Mouse (Mus musculus) cerebellum, adult 11-12 months (tissue): ENCODE measurements around the gene Lrrc72.

Source experiments
- DNase-seq: peaks from one replicate; pipeline ENCODE4 v3.0.0; 2022

Lrrc72 gene

DNA sequence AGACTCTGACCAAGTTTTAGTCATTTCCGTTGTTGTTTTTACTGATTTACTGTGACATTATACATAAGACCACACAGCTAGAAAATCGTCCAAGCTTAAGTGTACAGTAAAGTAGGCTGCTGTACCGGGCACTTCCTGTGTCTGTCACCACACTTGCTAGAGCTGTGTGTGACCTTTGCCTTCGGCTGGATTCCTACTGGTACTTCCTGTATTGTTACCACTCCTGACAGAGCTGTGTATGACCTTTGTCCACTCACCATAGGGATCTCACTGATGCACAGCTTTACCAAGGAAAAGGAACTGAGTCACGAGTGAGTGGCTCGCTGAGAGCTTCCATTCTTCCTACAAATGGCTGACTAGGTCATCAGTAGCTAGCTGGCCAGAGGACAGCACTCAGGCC is 66.1 kb downstream of the Lrrc72 start:
- DNase-seq, result no peak

DNA sequence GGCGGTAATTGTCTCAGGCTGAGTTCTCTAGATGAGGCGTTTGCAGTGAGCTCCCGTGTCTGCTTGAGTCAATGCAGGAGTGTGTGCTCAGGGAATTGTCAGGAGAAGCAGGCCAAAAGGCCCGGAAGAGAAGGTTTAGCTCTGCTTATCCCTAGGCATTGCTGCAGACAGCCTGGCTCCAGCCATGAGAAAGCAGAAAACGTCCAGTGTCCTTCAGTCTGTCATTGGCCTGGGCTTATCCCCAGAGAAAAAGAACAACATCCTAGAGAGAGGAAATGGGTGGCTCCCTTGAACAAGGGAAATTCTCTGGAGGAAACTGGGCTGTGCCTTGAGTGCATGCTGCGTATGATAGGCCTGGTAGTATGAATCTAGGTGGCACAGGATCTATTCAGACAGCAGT is 70.6 kb downstream of the Lrrc72 start:
- DNase-seq, result no peak

DNA sequence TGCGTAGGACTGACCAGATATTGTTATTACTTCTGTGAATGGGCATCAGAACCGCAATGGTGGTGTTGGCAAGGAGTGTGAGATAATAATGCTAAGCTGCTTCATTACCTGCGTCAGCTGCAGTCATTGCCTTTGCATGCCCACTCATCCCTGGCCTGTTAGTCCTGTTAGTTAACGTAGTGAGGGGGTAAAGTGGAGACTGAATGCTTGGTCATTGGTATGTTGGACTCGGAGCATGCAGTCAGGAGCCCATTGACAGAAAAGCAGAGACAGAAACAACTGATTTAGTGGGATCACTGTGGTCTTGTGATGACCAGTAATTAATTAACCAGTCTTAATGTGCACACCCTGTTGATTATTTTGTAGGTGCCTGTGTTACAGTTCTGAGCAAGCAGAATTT is 76.0 kb downstream of the Lrrc72 start:
- no peak for DNase-seq

DNA sequence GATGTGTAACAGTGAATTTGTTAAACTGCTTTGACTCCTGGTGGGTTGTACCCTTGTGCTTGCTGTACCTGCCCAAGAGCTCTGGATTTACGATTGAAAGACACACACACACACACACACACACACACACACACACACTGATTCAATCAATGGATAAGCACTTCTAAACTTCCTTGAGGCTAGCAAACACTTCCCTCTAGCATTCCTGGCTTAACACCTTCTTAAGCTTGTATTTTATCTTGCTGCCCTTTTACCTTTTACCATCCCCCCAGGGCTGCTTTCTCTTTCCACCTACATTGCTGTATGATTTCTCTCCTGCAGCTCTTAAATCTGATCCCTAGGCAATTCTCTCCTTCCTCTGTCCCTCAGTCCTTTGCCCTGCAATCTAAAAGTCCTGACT is 87.9 kb downstream of the Lrrc72 start:
- no peak for DNase-seq

DNA sequence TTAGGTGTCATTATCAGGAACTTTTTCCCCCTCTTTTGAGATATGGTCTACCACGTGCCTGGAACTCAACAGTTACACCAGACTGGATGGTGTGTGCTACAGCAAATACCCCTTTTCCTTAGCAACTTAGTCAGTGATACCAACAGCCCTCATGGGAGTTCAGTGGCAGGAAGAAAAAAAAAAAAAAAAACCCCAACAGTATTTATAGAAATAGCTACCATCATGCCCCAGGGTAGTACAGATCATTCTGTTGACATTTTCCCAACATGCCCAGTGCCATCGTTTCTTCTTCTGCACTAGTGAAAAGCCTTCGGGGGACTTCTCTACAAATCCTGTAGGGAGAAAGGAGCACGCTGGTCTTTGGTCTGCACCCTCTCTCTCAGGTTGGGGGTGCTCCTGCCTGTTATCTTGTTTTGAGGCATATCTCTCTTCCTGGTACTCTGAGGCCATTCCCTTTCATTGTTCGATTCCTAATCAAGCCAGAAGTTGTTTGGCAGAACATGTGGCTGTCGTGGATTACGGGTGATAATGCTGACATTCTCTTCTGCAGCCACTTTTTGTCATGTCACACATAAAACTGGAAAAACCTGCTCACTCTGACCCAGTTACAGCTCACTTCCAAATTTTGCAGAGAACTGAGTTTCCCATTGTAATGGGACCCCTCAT is 88.9 kb downstream of the Lrrc72 start:
- DNase-seq, result no peak
